Mouse (Mus musculus): Measurements from ENCODE around the gene Platr17. TPM values are rescaled to one million over a fixed set of nuclear protein-coding genes. Genes with fewer than 3 reads are reported as not detected.

Gene Platr17
- polyA plus RNA-seq, 1 experiment, result 0.47 TPM

DNA sequence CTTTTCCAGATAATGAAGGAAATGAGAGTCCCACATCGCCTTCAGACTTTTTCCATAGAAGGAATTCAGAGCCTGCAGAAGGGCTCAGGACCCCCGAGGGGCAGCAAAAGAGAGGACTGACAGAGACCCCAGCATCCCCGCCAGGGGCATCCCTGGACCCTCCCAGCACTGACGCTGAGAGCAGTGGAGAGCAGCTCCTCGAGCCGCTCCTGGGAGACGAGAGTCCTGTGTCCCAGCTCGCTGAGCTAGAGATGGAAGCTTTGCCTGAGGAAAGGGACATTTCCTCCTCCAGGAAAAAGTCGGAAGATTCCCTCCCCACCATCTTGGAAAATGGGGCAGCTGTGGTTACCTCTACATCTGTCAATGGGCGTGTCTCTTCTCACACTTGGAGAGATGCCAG is 8.3 kb downstream of the Platr17 start:
- WGBS, result 93% methylated on average over 10 of the region's 10 CpGs
- no peak overlapping the region for H3K27ac ChIP-seq (ENCODE audit: insufficient read depth, low read length)
- H3K36me3 ChIP-seq (ENCODE audit: control insufficient read depth, insufficient read depth, low read length), result peaks cover 32% of the 10 kb centered on the region

GRCm38 (mm10) chr17:33913905-33914304 is 9.0 kb downstream of the Platr17 start:
- no peak for DNase-seq (ENCODE audit: low read depth in 1 of 2, low spot score in 2 of 2)
- H3K4me3 ChIP-seq (ENCODE audit: extremely low read depth, insufficient read depth, insufficient read length), result no peak overlapping the region
- 94% methylated on average over 8 of the region's 8 CpGs for whole genome bisulfite sequencing
- peak overlapping the region; percentile 10 for H3K27ac ChIP-seq (ENCODE audit: insufficient read depth, low read length)
- H3K27me3 ChIP-seq (ENCODE audit: control insufficient read depth, insufficient read depth, low read length), result no peaks in the 10 kb centered on the region
- peaks cover 32% of the 10 kb centered on the region for H3K36me3 ChIP-seq (ENCODE audit: control insufficient read depth, insufficient read depth, low read length)
- peaks cover 14% of the 10 kb centered on the region; the same call in 1 of the 2 replicates for H3K4me1 ChIP-seq (ENCODE audit: control insufficient read depth, insufficient read depth, insufficient read length)
- TF ChIP-seq CTCF (IDR thresholded peaks at IDR 0.05; ENCODE audit: extremely low read depth, insufficient read depth, insufficient read length, insufficient replicate concordance), result no peak
- TF ChIP-seq POLR2A (IDR thresholded peaks at IDR 0.05; ENCODE audit: low read depth, low read length), result no peak

More for the DNA sequence above, 8.3 kb downstream of the Platr17 start:
- no peaks in the 10 kb centered on the region for H3K27me3 ChIP-seq (ENCODE audit: control insufficient read depth, insufficient read depth, low read length)
- DNase-seq (ENCODE audit: low read depth in 1 of 2, low spot score in 2 of 2), result no peak
- peaks cover 8% of the 10 kb centered on the region; the same call in 1 of the 2 replicates for H3K4me1 ChIP-seq (ENCODE audit: control insufficient read depth, insufficient read depth, insufficient read length)
- TF ChIP-seq POLR2A (IDR thresholded peaks at IDR 0.05; ENCODE audit: low read depth, low read length) (no peak), CTCF (IDR thresholded peaks at IDR 0.05; ENCODE audit: extremely low read depth, insufficient read depth, insufficient read length, insufficient replicate concordance) (no peak)
- H3K4me3 ChIP-seq (ENCODE audit: extremely low read depth, insufficient read depth, insufficient read length), result no peak overlapping the region

DNA sequence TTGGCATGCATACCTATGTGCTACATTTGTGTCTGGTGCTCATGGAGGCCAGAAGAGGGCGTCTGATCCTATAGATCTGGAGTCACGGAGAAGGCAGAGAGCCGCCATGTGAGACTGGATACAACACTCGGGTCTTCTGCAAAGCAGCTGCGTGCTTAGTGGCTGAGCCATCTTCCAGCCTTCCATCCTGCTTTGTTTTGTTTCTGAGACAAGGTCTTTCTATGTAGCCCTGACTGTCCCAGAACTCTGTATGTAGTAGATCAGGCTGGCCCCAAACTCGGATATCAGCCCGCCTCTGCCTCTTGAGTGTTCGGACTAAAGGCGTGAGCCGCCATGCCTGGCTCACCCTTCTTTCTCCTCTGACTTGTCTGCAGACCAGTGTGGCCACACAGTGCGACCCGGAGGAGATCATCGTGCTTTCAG is 10.0 kb downstream of the Platr17 start:
- no peak for TF ChIP-seq POLR2A (IDR thresholded peaks at IDR 0.05; ENCODE audit: low read depth, low read length)
- TF ChIP-seq CTCF (IDR thresholded peaks at IDR 0.05; ENCODE audit: extremely low read depth, insufficient read depth, insufficient read length, insufficient replicate concordance), result no peak
- DNase-seq (ENCODE audit: low read depth in 1 of 2, low spot score in 2 of 2), result no peak

DNA sequence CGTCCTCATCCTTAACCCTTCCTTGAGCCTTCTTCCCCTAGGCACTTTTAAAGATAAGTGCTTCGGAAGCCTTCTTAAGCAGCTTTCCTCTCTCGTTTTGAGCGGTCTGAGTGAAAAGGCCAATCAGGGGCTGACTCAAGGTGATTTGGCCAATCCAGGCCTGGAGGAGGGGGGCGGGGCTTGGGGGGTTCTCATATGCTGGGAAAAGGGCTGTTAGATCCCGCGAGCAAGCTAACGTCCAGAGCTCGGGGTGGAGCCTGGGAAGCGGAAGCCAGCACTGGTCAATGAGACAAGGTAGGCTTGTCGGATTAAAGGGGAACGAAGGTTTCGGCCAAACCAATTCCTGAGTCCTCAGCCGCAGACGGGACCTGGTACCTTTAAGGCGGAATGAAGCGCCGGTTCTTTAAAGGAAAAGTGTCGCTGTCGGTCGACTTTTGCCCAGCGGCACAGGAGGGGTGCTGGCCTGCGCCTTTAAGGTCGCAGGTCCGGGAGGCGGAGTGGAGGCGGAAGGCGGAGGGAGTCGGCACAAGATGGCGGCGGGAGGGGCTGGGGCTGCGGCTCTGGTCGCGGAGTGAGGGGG is 10.8 kb downstream of the Platr17 start, which contains the start of the genes Tapbp and Zbtb22:
Gene Tapbp (plus strand): TSS at position 229 of the 580 bp plus-strand sequence.
Gene Zbtb22 (plus strand): TSS at position 234 of the 580 bp plus-strand sequence.
- peak within 1 kb of the TSS; percentile 63 for H3K4me3 ChIP-seq (ENCODE audit: extremely low read depth, insufficient read depth, insufficient read length)
- peak; percentile 94 for DNase-seq (ENCODE audit: low read depth in 1 of 2, low spot score in 2 of 2)
- peaks cover 15% of the 10 kb centered on the region; the same call in 1 of the 2 replicates for H3K4me1 ChIP-seq (ENCODE audit: control insufficient read depth, insufficient read depth, insufficient read length)
- H3K27me3 ChIP-seq (ENCODE audit: control insufficient read depth, insufficient read depth, low read length), result no peaks in the 10 kb centered on the region
- H3K36me3 ChIP-seq (ENCODE audit: control insufficient read depth, insufficient read depth, low read length), result peaks cover 32% of the 10 kb centered on the region
- TF ChIP-seq POLR2A (IDR thresholded peaks at IDR 0.05; ENCODE audit: low read depth, low read length) (0 out of 2 replicates have a peak, but pooled peaks have one; percentile 1), CTCF (IDR thresholded peaks at IDR 0.05; ENCODE audit: extremely low read depth, insufficient read depth, insufficient read length, insufficient replicate concordance) (no peak)
- peak within 1 kb of the TSS; percentile 64 for H3K27ac ChIP-seq (ENCODE audit: insufficient read depth, low read length)
- WGBS, result under 1% methylated on average over 29 of the region's 34 CpGs

More for the DNA sequence above, 10.0 kb downstream of the Platr17 start:
- 85% methylated on average over 13 of the region's 13 CpGs for WGBS
- peaks cover 15% of the 10 kb centered on the region; the same call in 1 of the 2 replicates for H3K4me1 ChIP-seq (ENCODE audit: control insufficient read depth, insufficient read depth, insufficient read length)
- no peaks in the 10 kb centered on the region for H3K27me3 ChIP-seq (ENCODE audit: control insufficient read depth, insufficient read depth, low read length)
- no peak overlapping the region for H3K27ac ChIP-seq (ENCODE audit: insufficient read depth, low read length)
- no peak overlapping the region for H3K4me3 ChIP-seq (ENCODE audit: extremely low read depth, insufficient read depth, insufficient read length)
- peaks cover 32% of the 10 kb centered on the region for H3K36me3 ChIP-seq (ENCODE audit: control insufficient read depth, insufficient read depth, low read length)

DNA sequence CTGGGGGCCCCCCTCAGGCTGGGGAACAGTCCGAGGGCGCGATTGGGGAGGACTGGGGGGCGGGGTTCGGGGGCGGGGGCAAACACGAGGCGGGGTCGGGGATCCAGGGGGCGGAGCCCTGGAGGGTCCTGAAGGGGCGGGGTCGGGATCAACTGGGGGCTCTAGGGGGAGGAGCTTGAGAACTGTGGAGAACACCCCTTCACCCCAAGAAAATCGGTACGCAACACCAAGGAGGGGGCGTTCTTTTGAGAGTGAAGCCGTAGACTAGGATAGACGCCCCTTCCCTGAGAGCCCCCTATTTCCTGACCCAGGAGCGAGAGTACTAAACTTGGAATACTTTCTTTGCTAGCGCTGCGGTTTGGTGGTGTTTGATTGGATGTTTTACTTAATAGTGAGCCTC is 11.4 kb downstream of the Platr17 start:
- TF ChIP-seq POLR2A (IDR thresholded peaks at IDR 0.05; ENCODE audit: low read depth, low read length) (no peak), CTCF (IDR thresholded peaks at IDR 0.05; ENCODE audit: extremely low read depth, insufficient read depth, insufficient read length, insufficient replicate concordance) (no peak)
- Histone ChIP-seq H3K36me3 (ENCODE audit: control insufficient read depth, insufficient read depth, low read length) (peaks cover 31% of the 10 kb centered on the region), H3K4me3 (ENCODE audit: extremely low read depth, insufficient read depth, insufficient read length) (peak overlapping the region; percentile 63), H3K27ac (ENCODE audit: insufficient read depth, low read length) (no peak overlapping the region), H3K27me3 (ENCODE audit: control insufficient read depth, insufficient read depth, low read length) (no peaks in the 10 kb centered on the region), H3K4me1 (ENCODE audit: control insufficient read depth, insufficient read depth, insufficient read length) (peaks cover 15% of the 10 kb centered on the region; the same call in 1 of the 2 replicates)
- WGBS, result 2% methylated on average over 10 of the region's 20 CpGs
- DNase-seq (ENCODE audit: low read depth in 1 of 2, low spot score in 2 of 2), result no peak

DNA sequence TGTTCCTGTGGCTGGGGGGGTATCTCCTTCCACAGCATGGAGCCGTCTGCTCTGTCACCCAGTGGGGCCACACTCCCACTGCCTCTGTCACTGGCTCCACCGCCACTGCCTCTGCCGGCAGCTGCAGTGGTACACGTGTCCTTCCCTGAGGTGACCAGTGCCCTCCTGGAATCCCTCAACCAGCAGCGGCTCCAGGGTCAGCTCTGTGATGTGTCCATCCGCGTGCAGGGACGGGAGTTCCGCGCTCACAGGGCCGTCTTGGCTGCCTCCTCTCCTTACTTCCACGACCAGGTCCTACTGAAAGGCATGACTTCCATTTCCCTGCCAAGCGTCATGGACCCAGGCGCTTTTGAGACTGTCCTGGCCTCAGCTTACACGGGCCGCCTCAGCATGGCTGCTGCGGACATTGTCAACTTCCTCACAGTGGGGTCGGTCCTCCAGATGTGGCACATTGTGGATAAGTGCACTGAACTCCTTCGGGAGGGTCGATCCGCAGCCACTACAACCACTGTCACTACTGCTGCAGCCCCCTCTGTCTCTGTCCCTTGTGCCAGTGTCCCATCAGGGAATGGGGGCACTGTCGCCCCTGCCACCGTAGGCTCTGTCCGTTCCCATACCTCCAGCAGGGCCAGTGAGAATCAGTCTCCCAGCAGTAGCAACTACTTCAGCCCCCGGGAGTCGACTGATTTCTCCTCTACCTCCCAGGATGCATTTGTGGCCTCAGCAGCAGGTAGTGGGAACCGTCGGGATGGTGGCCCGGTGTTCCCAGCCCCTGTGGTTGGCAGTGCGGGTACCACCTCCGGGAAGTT is 12.1 kb downstream of the Platr17 start:
- TF ChIP-seq CTCF (IDR thresholded peaks at IDR 0.05; ENCODE audit: extremely low read depth, insufficient read depth, insufficient read length, insufficient replicate concordance) (no peak), POLR2A (IDR thresholded peaks at IDR 0.05; ENCODE audit: low read depth, low read length) (no peak)
- 88% methylated on average over 31 of the region's 31 CpGs for WGBS
- no peaks in the 10 kb centered on the region for H3K27me3 ChIP-seq (ENCODE audit: control insufficient read depth, insufficient read depth, low read length)
- no peak overlapping the region for H3K4me3 ChIP-seq (ENCODE audit: extremely low read depth, insufficient read depth, insufficient read length)
- no peak for DNase-seq (ENCODE audit: low read depth in 1 of 2, low spot score in 2 of 2)
- no peak overlapping the region for H3K27ac ChIP-seq (ENCODE audit: insufficient read depth, low read length)
- peaks cover 27% of the 10 kb centered on the region for H3K36me3 ChIP-seq (ENCODE audit: control insufficient read depth, insufficient read depth, low read length)
- peaks cover 15% of the 10 kb centered on the region; the same call in 1 of the 2 replicates for H3K4me1 ChIP-seq (ENCODE audit: control insufficient read depth, insufficient read depth, insufficient read length)
